Mouse (Mus musculus): ENCODE data around the gene Gm37240.

Gene Gm37240

GRCm38 (mm10) chr3:85391756-85392155, 495.6 kb downstream of the Gm37240 start:
- H3K36me3 ChIP-seq (ENCODE audit: control insufficient read depth, insufficient read depth, low read length, poor library complexity, severe bottlenecking): no peaks in the 10 kb centered on the region
- DNase-seq (ENCODE audit: low read depth, low spot score): no peak

GRCm38 (mm10) chr3:85391111-85391510, 496.2 kb downstream of the Gm37240 start:
- H3K36me3 ChIP-seq (ENCODE audit: control insufficient read depth, insufficient read depth, low read length, poor library complexity, severe bottlenecking): no peaks in the 10 kb centered on the region
- H3K27me3 ChIP-seq (ENCODE audit: control insufficient read depth, insufficient read depth, low read length, poor library complexity, severe bottlenecking): no peaks in the 10 kb centered on the region
- no peak for DNase-seq (ENCODE audit: low read depth, low spot score)

More at GRCm38 (mm10) chr3:85391756-85392155, 495.6 kb downstream of the Gm37240 start:
- no peaks in the 10 kb centered on the region for H3K27me3 ChIP-seq (ENCODE audit: control insufficient read depth, insufficient read depth, low read length, poor library complexity, severe bottlenecking)

GRCm38 (mm10) chr3:85385371-85385770, 501.9 kb downstream of the Gm37240 start:
- no peak for DNase-seq (ENCODE audit: low read depth, low spot score)
- no peaks in the 10 kb centered on the region for H3K36me3 ChIP-seq (ENCODE audit: control insufficient read depth, insufficient read depth, low read length, poor library complexity, severe bottlenecking)
- no peaks in the 10 kb centered on the region for H3K27me3 ChIP-seq (ENCODE audit: control insufficient read depth, insufficient read depth, low read length, poor library complexity, severe bottlenecking)

GRCm38 (mm10) chr3:85383330-85383729, 504.0 kb downstream of the Gm37240 start:
- DNase-seq (ENCODE audit: low read depth, low spot score): no peak
- no peaks in the 10 kb centered on the region for H3K36me3 ChIP-seq (ENCODE audit: control insufficient read depth, insufficient read depth, low read length, poor library complexity, severe bottlenecking)
- H3K27me3 ChIP-seq (ENCODE audit: control insufficient read depth, insufficient read depth, low read length, poor library complexity, severe bottlenecking): no peaks in the 10 kb centered on the region

GRCm38 (mm10) chr3:85378703-85379395, 508.5 kb downstream of the Gm37240 start:
- no peaks in the 10 kb centered on the region for H3K36me3 ChIP-seq (ENCODE audit: control insufficient read depth, insufficient read depth, low read length, poor library complexity, severe bottlenecking)
- H3K27me3 ChIP-seq (ENCODE audit: control insufficient read depth, insufficient read depth, low read length, poor library complexity, severe bottlenecking): no peaks in the 10 kb centered on the region
- DNase-seq (ENCODE audit: low read depth, low spot score): no peak

- no peaks in the 10 kb centered on the region for H3K36me3 ChIP-seq (ENCODE audit: control insufficient read depth, insufficient read depth, low read length, poor library complexity, severe bottlenecking)
- no peaks in the 10 kb centered on the region for H3K27me3 ChIP-seq (ENCODE audit: control insufficient read depth, insufficient read depth, low read length, poor library complexity, severe bottlenecking)
- DNase-seq (ENCODE audit: low read depth, low spot score): no peak
These were observed 509.2 kb downstream of the Gm37240 start for GRCm38 (mm10) chr3:85377946-85378702.

- H3K36me3 ChIP-seq (ENCODE audit: control insufficient read depth, insufficient read depth, low read length, poor library complexity, severe bottlenecking): no peaks in the 10 kb centered on the region
- DNase-seq (ENCODE audit: low read depth, low spot score): no peak
These were observed 509.8 kb downstream of the Gm37240 start for GRCm38 (mm10) chr3:85377505-85377904.

GRCm38 (mm10) chr3:85376541-85376940, 510.8 kb downstream of the Gm37240 start:
- Histone ChIP-seq H3K36me3 (ENCODE audit: control insufficient read depth, insufficient read depth, low read length, poor library complexity, severe bottlenecking) (no peaks in the 10 kb centered on the region), H3K27me3 (ENCODE audit: control insufficient read depth, insufficient read depth, low read length, poor library complexity, severe bottlenecking) (no peaks in the 10 kb centered on the region)
- no peak for DNase-seq (ENCODE audit: low read depth, low spot score)

More at GRCm38 (mm10) chr3:85377505-85377904, 509.8 kb downstream of the Gm37240 start:
- H3K27me3 ChIP-seq (ENCODE audit: control insufficient read depth, insufficient read depth, low read length, poor library complexity, severe bottlenecking): no peaks in the 10 kb centered on the region

- Histone ChIP-seq H3K36me3 (ENCODE audit: control insufficient read depth, insufficient read depth, low read length, poor library complexity, severe bottlenecking) (no peaks in the 10 kb centered on the region), H3K27me3 (ENCODE audit: control insufficient read depth, insufficient read depth, low read length, poor library complexity, severe bottlenecking) (no peaks in the 10 kb centered on the region)
- DNase-seq (ENCODE audit: low read depth, low spot score): no peak
These were observed 514.3 kb downstream of the Gm37240 start for GRCm38 (mm10) chr3:85373039-85373438.

GRCm38 (mm10) chr3:85369847-85370246, 517.5 kb downstream of the Gm37240 start:
- no peaks in the 10 kb centered on the region for H3K27me3 ChIP-seq (ENCODE audit: control insufficient read depth, insufficient read depth, low read length, poor library complexity, severe bottlenecking)
- DNase-seq (ENCODE audit: low read depth, low spot score): no peak
- no peaks in the 10 kb centered on the region for H3K36me3 ChIP-seq (ENCODE audit: control insufficient read depth, insufficient read depth, low read length, poor library complexity, severe bottlenecking)

- Histone ChIP-seq H3K27me3 (ENCODE audit: control insufficient read depth, insufficient read depth, low read length, poor library complexity, severe bottlenecking) (no peaks in the 10 kb centered on the region), H3K36me3 (ENCODE audit: control insufficient read depth, insufficient read depth, low read length, poor library complexity, severe bottlenecking) (no peaks in the 10 kb centered on the region)
- no peak for DNase-seq (ENCODE audit: low read depth, low spot score)
These were observed 518.2 kb downstream of the Gm37240 start for GRCm38 (mm10) chr3:85369157-85369556.

GRCm38 (mm10) chr3:85368354-85369120, 518.8 kb downstream of the Gm37240 start:
- DNase-seq (ENCODE audit: low read depth, low spot score): no peak
- no peaks in the 10 kb centered on the region for H3K36me3 ChIP-seq (ENCODE audit: control insufficient read depth, insufficient read depth, low read length, poor library complexity, severe bottlenecking)
- no peaks in the 10 kb centered on the region for H3K27me3 ChIP-seq (ENCODE audit: control insufficient read depth, insufficient read depth, low read length, poor library complexity, severe bottlenecking)

GRCm38 (mm10) chr3:85364591-85365343, 522.6 kb downstream of the Gm37240 start:
- Histone ChIP-seq H3K36me3 (ENCODE audit: control insufficient read depth, insufficient read depth, low read length, poor library complexity, severe bottlenecking) (no peaks in the 10 kb centered on the region), H3K27me3 (ENCODE audit: control insufficient read depth, insufficient read depth, low read length, poor library complexity, severe bottlenecking) (no peaks in the 10 kb centered on the region)
- DNase-seq (ENCODE audit: low read depth, low spot score): no peak

- H3K36me3 ChIP-seq (ENCODE audit: control insufficient read depth, insufficient read depth, low read length, poor library complexity, severe bottlenecking): no peaks in the 10 kb centered on the region
- no peaks in the 10 kb centered on the region for H3K27me3 ChIP-seq (ENCODE audit: control insufficient read depth, insufficient read depth, low read length, poor library complexity, severe bottlenecking)
- DNase-seq (ENCODE audit: low read depth, low spot score): no peak
These were observed 524.4 kb downstream of the Gm37240 start for GRCm38 (mm10) chr3:85362883-85363282.
